Mouse (Mus musculus) megakaryocyte, embryonic 14.5 days (primary cell): ENCODE results near the gene Plekho1.

Experiments
- FLI1 ChIP-seq: IDR thresholded peaks from 2 replicates; pipeline ENCODE4 v1.6.1; 2012; ENCODE audit warnings: low read length, inconsistent platforms, mixed read lengths
- GATA1 ChIP-seq: IDR thresholded peaks from 3 replicates; pipeline ENCODE4 v1.6.1; 2012; ENCODE audit warnings: mixed read lengths, low read length, inconsistent platforms, borderline replicate concordance

DNA sequence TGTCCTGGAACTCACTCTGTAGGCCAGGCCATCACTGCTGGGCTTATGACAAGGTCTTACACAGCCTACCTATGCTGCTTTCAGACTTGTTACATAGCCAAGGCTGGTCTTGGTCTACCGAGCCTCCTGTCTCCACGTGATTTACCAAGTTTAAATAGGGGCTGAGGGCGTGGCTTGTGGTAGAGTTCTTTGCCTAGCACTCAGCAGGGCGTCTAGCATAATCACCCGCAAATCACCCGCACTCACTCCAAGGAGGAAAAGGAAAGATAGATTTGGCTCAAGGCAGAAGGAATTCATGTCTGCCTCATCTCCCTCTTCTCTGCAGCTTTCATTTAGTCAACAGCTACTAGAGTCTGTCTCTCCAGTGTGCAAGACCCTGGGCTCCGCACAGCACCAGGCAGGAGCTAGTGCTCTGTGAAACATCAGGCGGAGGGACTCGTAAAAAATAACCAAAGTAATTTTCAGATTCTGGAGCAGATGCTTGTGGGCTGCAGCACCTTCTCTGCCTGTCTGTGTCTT lies 1.5 kb upstream of the Plekho1 start:
- no peak for TF ChIP-seq GATA1
- no peak for TF ChIP-seq FLI1
